Mouse (Mus musculus): ENCODE data around the gene Hist1h3c. TPM values are rescaled to one million over a fixed set of nuclear protein-coding genes. Genes with fewer than 3 reads are reported as not detected.
"Not testable (repeated sequence)": the region's sequence is repeated elsewhere in the genome, so short reads cannot be mapped to it uniquely, and the experiment has no call there.

The Hist1h3c gene
- total RNA-seq, 2 experiments from 2014 or later = 1.9 to 2.6 TPM

GRCm38 (mm10) chr13:23759251-23759771, 13.9 kb upstream of the Hist1h3c start:
- DNase-seq (ENCODE audit: low spot score in 2 of 2) = no peak
- intact Hi-C loops (cut with DNase I) = loop anchor here (5.0 kb wide), 1 partner anchor 1722 kb away; the partner anchor contains the start of genes Hist1h2ah and Hist1h2bk

GRCm38 (mm10) chr13:23757921-23758320, 12.5 kb upstream of the Hist1h3c start:
- intact Hi-C loops (cut with DNase I) = loop anchor here (5.0 kb wide), 1 partner anchor 1721 kb away; the partner anchor contains the start of genes Hist1h2ah and Hist1h2bk
- no peak for DNase-seq (ENCODE audit: low spot score in 2 of 2)

GRCm38 (mm10) chr13:23757211-23757773, 11.9 kb upstream of the Hist1h3c start:
- no peak for DNase-seq (ENCODE audit: low spot score in 2 of 2)
- intact Hi-C loops (cut with DNase I) = loop anchor here (5.0 kb wide), 1 partner anchor 1720 kb away; the partner anchor contains the start of genes Hist1h2ah and Hist1h2bk

GRCm38 (mm10) chr13:23756790-23757189, 11.4 kb upstream of the Hist1h3c start, which contains the start of gene Hist1h4b:
TSS of gene Hist1h4b (plus strand) at chr13:23757013.
- DNase-seq (ENCODE audit: low spot score in 2 of 2) = peak; percentile 84 to 86
- intact Hi-C loops (cut with DNase I) = loop anchor here (5.0 kb wide), 1 partner anchor 1719 kb away; the partner anchor contains the start of genes Hist1h2ah and Hist1h2bk

GRCm38 (mm10) chr13:23755000-23755399, 9.6 kb upstream of the Hist1h3c start:
- DNase-seq (ENCODE audit: low spot score in 2 of 2) = no peak
- intact Hi-C loops (cut with DNase I) = loop anchor here (5.0 kb wide), 1 partner anchor 1718 kb away; the partner anchor contains the start of genes Hist1h2ah and Hist1h2bk

GRCm38 (mm10) chr13:23753314-23754078, 8.1 kb upstream of the Hist1h3c start:
- intact Hi-C loops (cut with DNase I) = no loop called here
- no peak for DNase-seq (ENCODE audit: low spot score in 2 of 2)

GRCm38 (mm10) chr13:23752742-23753172, 7.4 kb upstream of the Hist1h3c start:
- DNase-seq (ENCODE audit: low spot score in 2 of 2) = no peak

GRCm38 (mm10) chr13:23752067-23752741, 6.8 kb upstream of the Hist1h3c start, which contains the start of gene Hist1h3b:
TSS of gene Hist1h3b (plus strand) at chr13:23752267.
- intact Hi-C loops (cut with DNase I) = not testable (repeated sequence)
- peak; percentile 88 to 92 for DNase-seq (ENCODE audit: low spot score in 2 of 2)

More at GRCm38 (mm10) chr13:23752742-23753172, 7.4 kb upstream of the Hist1h3c start:
- intact Hi-C loops (cut with DNase I) = no loop called here

GRCm38 (mm10) chr13:23751478-23751956, 6.1 kb upstream of the Hist1h3c start:
- intact Hi-C loops (cut with DNase I) = no loop called here
- DNase-seq (ENCODE audit: low spot score in 2 of 2) = no peak

- peak; percentile 59 to 68 for DNase-seq (ENCODE audit: low spot score in 2 of 2)
- intact Hi-C loops (cut with DNase I) = not testable (repeated sequence)
Measured at GRCm38 (mm10) chr13:23750839-23751477, 5.6 kb upstream of the Hist1h3c start, which contains the start of gene Hist1h2ab. TSS of gene Hist1h2ab (plus strand) at chr13:23751126.

- no peak for DNase-seq (ENCODE audit: low spot score in 2 of 2)
- intact Hi-C loops (cut with DNase I) = loop anchor here (5.0 kb wide), 1 partner anchor 1707 kb away; the partner anchor contains the start of genes Hist1h2ag, Hist1h2bj and Hist1h4i
Measured at GRCm38 (mm10) chr13:23749563-23750121, 4.2 kb upstream of the Hist1h3c start.

GRCm38 (mm10) chr13:23747892-23748288, 2.5 kb upstream of the Hist1h3c start:
- intact Hi-C loops (cut with DNase I) = loop anchor here (5.0 kb wide), 1 partner anchor 1706 kb away; the partner anchor contains the start of genes Hist1h2ag, Hist1h2bj and Hist1h4i
- DNase-seq (ENCODE audit: low spot score in 2 of 2) = no peak

GRCm38 (mm10) chr13:23747081-23747891, 1.9 kb upstream of the Hist1h3c start:
- intact Hi-C loops (cut with DNase I) = loop anchor here (5.0 kb wide), 1 partner anchor 1705 kb away; the partner anchor contains the start of genes Hist1h2ag, Hist1h2bj and Hist1h4i
- DNase-seq (ENCODE audit: low spot score in 2 of 2) = no peak

GRCm38 (mm10) chr13:23746201-23747080, 1.0 kb upstream of the Hist1h3c start, which contains the start of gene Hist1h2bb:
TSS of gene Hist1h2bb (plus strand) at chr13:23746734.
- intact Hi-C loops (cut with DNase I) = loop anchor here (5.0 kb wide), 1 partner anchor 1704 kb away; the partner anchor contains the start of genes Hist1h2ag, Hist1h2bj and Hist1h4i
- peak; percentile 82 to 83 for DNase-seq (ENCODE audit: low spot score in 2 of 2)

- DNase-seq (ENCODE audit: low spot score in 2 of 2) = no peak
- intact Hi-C loops (cut with DNase I) = loop anchor here (5.0 kb wide), 2 partner anchors 162 to 1702 kb away; partner anchors contain the start of genes Hist1h2ag, Hist1h2bj, Hist1h4d and Hist1h4i
Measured at GRCm38 (mm10) chr13:23744421-23745380, 701 bp downstream of the Hist1h3c start.

Measured in left cerebral cortex, postnatal 36 days (tissue).